Mouse (Mus musculus) limb, embryonic 12.5 days (tissue): ENCODE data around the gene Slitrk3. TPM values are rescaled to one million over a fixed set of nuclear protein-coding genes. Genes with fewer than 3 reads are reported as not detected.
"Not testable (repeated sequence)": the region's sequence is repeated elsewhere in the genome, so short reads cannot be mapped to it uniquely, and the experiment has no call there.

Experiments used
- ATAC-seq: fragments of 200-750 bp; cut with Nextera tagmentation; 2 replicates; pipeline ENCODE4 v1.8.0; 2017; ENCODE audit warnings: low read depth, moderate TSS enrichment; ENCODE audit not compliant: insufficient number of reproducible peaks, insufficient read depth, low FRiP score, low TSS enrichment
- H3K27ac ChIP-seq: fragments of 300-500 bp; sonication (generic); 2 replicates; pipeline ENCODE4 v1.5.1; 2016; ENCODE audit warnings: mild to moderate bottlenecking, moderate library complexity
- H3K27me3 ChIP-seq: fragments of 300-500 bp; sonication (generic); 2 replicates; pipeline ENCODE4 v1.6.1; 2016; ENCODE audit warnings: mild to moderate bottlenecking, moderate library complexity
- H3K36me3 ChIP-seq: fragments of 300-500 bp; sonication (generic); 2 replicates; pipeline ENCODE4 v1.6.1; 2016; ENCODE audit warnings: mild to moderate bottlenecking, moderate library complexity
- H3K4me1 ChIP-seq: fragments of 300-500 bp; sonication (generic); replicated peaks from 2 replicates; pipeline ENCODE4 v1.6.1; 2016
- H3K4me2 ChIP-seq: fragments of 300-500 bp; sonication (generic); 2 replicates; pipeline ENCODE4 v1.6.1; 2016; ENCODE audit warnings: mild to moderate bottlenecking, moderate library complexity
- H3K4me3 ChIP-seq: fragments of 300-500 bp; sonication (generic); replicated peaks from 2 replicates; pipeline ENCODE4 v1.5.1; 2016; ENCODE audit warnings: mild to moderate bottlenecking
- H3K9ac ChIP-seq: fragments of 300-500 bp; sonication (generic); replicated peaks from 2 replicates; pipeline ENCODE4 v1.6.1; 2016; ENCODE audit warnings: mild to moderate bottlenecking, moderate library complexity
- H3K9me3 ChIP-seq: fragments of 300-500 bp; sonication (generic); 2 replicates; pipeline ENCODE4 v1.6.1; 2016; ENCODE audit warnings: mild to moderate bottlenecking, moderate library complexity
- WGBS: fragments of 180-500 bp; shearing (Covaris S2); methylation state at CpG from one replicate; pipeline ENCODE4 v1.1.7; 2016; 5-methylcytosine and 5-hydroxymethylcytosine counted together
- polyA plus RNA-seq: library from polyadenylated mRNA; unstranded; fragments of >200 nt; fragmentation: Nextera tagmentation; extraction: Ambion mirVana; gene quantifications from 2 replicates; pipeline ENCODE4 v1.2.1, GENCODE M21; 2016

The Slitrk3 gene
- 0.17 and 0.41 TPM in 2 replicates for polyA plus RNA-seq

DNA sequence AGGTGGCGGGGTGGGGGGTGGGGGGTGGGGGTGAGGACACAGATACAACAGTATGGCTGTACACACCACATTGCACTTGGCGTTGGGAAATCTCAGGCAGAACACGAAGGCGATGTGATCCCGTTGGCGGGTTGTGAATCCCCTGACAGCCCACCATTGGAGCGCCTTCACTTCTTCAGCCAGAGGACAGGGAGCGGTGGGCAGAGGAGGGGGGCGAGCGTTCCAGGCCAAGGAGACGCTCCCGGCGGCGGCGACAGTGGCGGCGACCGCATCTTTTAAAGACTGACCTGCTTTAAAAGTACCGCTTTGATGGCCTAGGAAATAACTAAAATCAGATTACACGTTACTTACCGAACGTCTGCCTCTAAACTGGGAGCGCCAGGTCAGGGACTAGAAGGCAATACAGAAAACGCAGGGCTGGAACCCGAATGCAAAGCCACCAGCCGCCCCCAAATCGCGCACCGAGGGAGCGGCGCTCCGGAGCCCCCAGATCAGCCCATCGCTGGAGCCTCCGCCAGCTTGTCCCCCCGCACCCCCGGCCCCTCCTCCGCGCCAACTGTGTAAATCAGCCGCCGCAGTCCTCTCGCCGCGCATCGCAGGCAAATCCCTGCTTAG, at the start of gene Slitrk3:
Gene Slitrk3, minus strand, starts transcription at position 607 of the 615 bp plus-strand sequence.
- 0 out of 2 replicates have a peak, but pooled peaks have one; percentile 21 for ATAC-seq

DNA sequence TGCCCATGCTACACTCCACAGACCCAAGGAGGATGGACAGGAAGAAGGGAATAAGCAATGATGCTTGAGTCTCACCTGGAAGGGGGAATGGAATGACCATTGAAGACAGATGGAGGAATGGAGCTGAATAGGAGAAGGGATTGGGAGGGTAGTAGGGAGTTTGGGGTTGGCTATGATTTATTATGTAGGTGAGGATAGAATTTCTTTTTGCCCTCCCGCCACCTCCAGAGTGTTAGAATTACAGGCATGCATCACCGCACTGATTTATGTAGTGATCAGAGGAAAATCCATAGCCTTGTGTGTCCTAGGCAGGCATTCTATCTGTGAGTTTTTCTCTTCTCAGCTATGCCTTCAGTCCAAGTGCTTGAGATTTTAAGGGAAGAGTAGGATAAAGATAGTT, 36.8 kb upstream of the Slitrk3 start:
- not testable (repeated sequence) for H3K4me1 ChIP-seq, H3K9ac ChIP-seq, H3K4me2 ChIP-seq, H3K9me3 ChIP-seq, H3K27ac ChIP-seq, H3K4me3 ChIP-seq, H3K27me3 ChIP-seq, ATAC-seq, H3K36me3 ChIP-seq
- 86% methylated on average over 2 of the region's 2 CpGs for WGBS

More for the DNA sequence above, at the start of gene Slitrk3:
- Histone ChIP-seq H3K4me2 (peak within 1 kb of the TSS; percentile 91), H3K27me3 (peaks cover 55% of the 10 kb centered on the region), H3K36me3 (no peaks in the 10 kb centered on the region), H3K27ac (no peak within 1 kb of the TSS), H3K9ac (peak within 1 kb of the TSS; percentile 47), H3K4me1 (peaks cover 11% of the 10 kb centered on the region), H3K9me3 (no peaks in the 10 kb centered on the region), H3K4me3 (peak within 1 kb of the TSS; percentile 48)
- under 1% methylated on average over 43 of the region's 44 CpGs for WGBS

DNA sequence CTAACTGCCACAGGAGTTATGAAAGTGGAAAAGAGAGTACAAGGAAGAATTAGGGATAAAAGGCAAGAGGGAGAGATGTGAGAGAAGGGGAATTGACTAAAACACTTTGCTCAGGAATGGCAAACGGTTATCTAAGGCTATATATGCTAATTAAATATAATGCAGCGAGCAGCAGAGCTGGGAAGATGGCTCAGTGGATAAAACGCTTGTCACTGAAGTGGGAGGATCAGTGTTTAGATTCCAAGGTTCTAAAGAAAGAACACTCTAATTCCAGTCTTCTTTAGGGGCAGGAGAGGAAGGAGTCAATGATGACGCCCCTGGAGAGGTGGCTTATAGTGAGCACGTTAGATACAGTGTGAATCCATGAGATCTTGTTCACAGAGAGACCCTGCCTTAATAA, 27.0 kb upstream of the Slitrk3 start:
- H3K4me1 ChIP-seq = no peaks in the 10 kb centered on the region
- 73% methylated on average over 5 of the region's 5 CpGs for WGBS
- H3K9ac ChIP-seq = no peak overlapping the region
- no peaks in the 10 kb centered on the region for H3K36me3 ChIP-seq
- no peak overlapping the region for H3K27ac ChIP-seq
- H3K9me3 ChIP-seq = no peaks in the 10 kb centered on the region
- no peaks in the 10 kb centered on the region for H3K27me3 ChIP-seq
- no peak overlapping the region for H3K4me3 ChIP-seq
- no peak for ATAC-seq
- no peak overlapping the region for H3K4me2 ChIP-seq

DNA sequence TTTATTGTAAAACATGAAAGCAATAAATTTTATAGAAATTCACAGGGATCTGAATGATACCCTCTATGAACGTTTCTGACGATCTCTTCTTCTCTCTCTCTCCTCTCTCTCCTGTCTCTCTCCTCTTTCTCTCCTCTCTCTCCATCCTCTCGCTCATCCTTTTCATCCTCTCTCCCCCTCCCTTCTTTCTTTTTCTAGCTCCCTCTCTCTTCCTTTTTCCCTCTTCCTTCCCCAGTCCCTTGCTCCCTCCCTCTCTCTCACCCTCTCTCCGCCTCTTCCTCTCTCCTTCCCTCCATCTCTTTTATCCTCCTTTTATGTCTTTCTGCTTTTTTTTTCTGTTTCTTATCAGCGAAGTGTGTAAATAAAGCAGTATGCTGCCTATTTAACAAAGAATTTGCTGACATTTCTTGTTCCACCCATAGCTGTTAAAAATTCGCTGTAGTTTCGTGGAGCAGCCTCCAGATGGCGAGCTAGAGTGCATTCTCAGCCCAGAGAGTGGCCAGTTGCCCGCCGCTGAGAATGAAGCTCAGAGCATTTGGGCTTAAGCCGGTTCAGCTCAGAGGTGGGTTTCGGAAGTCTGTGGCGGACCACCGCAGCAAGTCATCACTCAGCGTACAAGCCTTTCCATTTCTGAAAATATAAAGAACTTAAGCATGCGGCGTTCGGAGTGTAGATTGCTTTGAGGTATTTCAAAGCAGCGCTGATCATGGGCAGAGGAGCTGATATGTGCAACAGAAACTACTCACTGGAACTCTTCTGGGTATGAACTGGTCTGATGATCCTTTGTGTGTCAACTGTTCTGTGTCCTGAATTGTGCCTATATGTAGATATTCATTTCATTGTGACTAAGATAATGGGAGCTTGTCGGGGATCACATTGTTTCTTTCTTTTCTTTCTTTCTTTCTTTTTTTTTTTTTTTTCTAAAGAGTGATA, 8.5 kb upstream of the Slitrk3 start:
- ATAC-seq = no peak
- Histone ChIP-seq H3K27ac (no peak overlapping the region), H3K36me3 (no peaks in the 10 kb centered on the region), H3K27me3 (peaks cover 3% of the 10 kb centered on the region), H3K9ac (peak overlapping the region; percentile 27; the same call in 1 of the 2 replicates), H3K4me2 (peak overlapping the region; percentile 55), H3K4me1 (no peaks in the 10 kb centered on the region), H3K9me3 (no peaks in the 10 kb centered on the region), H3K4me3 (peak overlapping the region; percentile 31)
- 15% methylated on average over 20 of the region's 20 CpGs for WGBS

DNA sequence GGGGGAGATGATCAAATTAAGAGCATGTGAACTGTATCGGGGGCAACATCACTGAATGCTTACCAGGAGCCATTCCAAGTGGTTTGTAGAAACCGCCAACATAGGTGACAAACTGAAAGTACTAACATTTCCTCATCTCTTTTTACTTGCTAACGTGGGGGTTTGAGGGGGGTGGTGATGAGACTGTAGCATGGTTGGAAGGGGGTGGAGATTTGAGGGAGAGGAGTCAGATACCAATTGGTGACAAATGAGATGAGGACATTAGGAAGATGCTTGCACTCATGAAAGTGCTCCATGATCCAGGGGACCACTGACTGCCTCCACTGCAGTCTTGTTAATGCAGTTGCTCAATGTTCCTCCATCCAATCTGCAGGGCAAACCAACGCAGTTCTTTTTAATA, 587 bp upstream of the Slitrk3 start:
- no peaks in the 10 kb centered on the region for H3K9me3 ChIP-seq
- WGBS = 20% methylated on average over 4 of the region's 4 CpGs
- peaks cover 53% of the 10 kb centered on the region for H3K27me3 ChIP-seq
- no peak overlapping the region for H3K27ac ChIP-seq
- H3K4me3 ChIP-seq = no peak overlapping the region
- peaks cover 11% of the 10 kb centered on the region for H3K4me1 ChIP-seq
- no peak overlapping the region for H3K9ac ChIP-seq
- H3K36me3 ChIP-seq = no peaks in the 10 kb centered on the region
- no peak for ATAC-seq
- peak overlapping the region; percentile 91 for H3K4me2 ChIP-seq

DNA sequence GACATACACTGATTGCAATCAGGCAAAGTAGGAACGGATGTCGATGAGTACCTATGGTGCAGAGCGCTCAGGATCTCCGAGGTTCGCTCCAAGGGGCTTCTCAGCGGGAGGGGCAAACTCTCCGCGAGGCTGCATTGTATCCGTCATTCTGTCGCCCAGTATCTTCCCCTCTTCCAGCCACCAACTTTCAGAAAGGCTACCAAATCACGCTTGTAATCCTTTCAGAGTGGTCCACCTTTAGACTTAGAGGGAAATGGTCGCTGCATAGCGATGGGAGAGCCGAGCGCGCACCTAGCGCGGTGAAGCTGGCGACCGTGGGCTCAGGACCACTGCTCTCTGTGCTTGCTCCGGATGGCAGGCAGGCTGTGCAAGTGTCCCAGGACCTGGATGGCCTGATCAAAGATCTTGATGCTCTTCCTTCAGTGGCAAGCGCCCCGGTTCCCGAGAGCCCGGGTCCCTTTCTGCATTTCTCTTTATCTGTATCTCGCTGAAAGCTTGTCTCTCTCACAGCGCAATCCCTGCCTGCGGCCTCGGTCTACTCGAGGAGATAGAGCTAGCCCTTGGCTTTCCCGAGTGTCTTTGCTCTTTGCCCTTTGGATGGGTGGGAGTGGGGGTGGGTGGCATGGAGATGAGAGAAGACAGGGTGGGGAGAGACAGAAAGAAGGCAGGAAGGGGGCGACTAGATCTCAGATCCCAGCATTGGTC, 959 bp downstream of the Slitrk3 start:
- peaks cover 59% of the 10 kb centered on the region for H3K27me3 ChIP-seq
- ATAC-seq = 0 out of 2 replicates have a peak, but pooled peaks have one; percentile 24

DNA sequence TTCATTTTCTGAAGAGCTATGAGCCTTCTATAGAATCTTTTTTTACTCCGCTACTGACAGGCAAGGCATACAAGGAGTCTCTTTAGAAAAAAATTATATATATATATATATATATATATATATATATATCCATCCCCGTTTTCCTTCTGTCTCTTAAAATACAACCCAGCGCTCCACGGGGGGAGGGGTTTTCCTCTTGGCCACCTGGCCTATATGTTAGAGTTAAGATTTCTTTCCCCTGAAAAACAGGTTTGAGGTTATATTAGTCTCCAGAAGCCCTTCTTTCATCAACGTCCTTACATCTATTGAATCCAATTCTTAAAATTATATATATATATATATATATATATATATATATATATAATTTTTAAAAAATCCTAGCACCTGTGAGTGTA, 1.6 kb downstream of the Slitrk3 start:
- no peak overlapping the region for H3K4me2 ChIP-seq
- peaks cover 59% of the 10 kb centered on the region for H3K27me3 ChIP-seq
- no peak overlapping the region for H3K27ac ChIP-seq
- no peaks in the 10 kb centered on the region for H3K9me3 ChIP-seq
- H3K4me3 ChIP-seq = no peak overlapping the region
- H3K36me3 ChIP-seq = no peaks in the 10 kb centered on the region
- H3K9ac ChIP-seq = no peak overlapping the region
- peaks cover 11% of the 10 kb centered on the region for H3K4me1 ChIP-seq
- WGBS = 36% methylated on average over 5 of the region's 5 CpGs
- no peak for ATAC-seq

More for the DNA sequence above, 959 bp downstream of the Slitrk3 start:
- Histone ChIP-seq H3K27ac (no peak overlapping the region), H3K9ac (peak overlapping the region; percentile 23; the same call in 1 of the 2 replicates), H3K36me3 (no peaks in the 10 kb centered on the region), H3K4me1 (peaks cover 11% of the 10 kb centered on the region), H3K4me2 (peak overlapping the region; percentile 91), H3K9me3 (no peaks in the 10 kb centered on the region), H3K4me3 (peak overlapping the region; percentile 48)
- WGBS = 1% methylated on average over 31 of the region's 32 CpGs

DNA sequence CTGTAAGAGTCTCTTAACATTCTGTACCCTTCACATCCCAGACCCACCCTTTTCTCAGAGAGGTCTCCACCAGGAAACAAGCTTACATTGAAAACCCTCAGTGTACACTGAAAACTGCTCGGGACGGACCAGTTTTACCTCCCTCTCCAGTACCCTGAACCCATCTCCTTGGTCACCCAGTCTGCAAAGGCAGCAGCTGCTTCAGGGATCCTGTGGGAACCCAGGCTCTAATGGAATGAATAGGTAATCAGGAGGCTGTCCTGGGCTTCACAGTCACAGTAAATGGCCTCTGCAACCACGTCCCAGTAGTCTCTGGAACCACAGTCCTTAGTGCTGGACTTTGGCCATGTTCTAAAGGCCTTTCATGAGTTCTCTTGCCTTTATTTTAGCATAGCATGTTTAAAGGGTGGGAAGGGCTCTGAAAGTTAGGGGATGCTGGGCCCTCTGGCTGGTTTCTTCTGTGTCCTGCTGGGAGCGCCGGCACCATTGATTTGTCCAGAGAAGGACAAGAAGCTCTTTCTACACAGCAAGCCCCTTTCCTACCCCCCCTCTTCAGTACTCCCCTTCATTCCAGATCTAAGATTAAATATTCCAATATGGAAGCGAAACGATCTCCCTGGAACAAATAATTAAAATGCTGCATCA, 2.1 kb downstream of the Slitrk3 start:
- peaks cover 11% of the 10 kb centered on the region for H3K4me1 ChIP-seq
- H3K4me3 ChIP-seq = no peak overlapping the region
- H3K27ac ChIP-seq = no peak overlapping the region
- no peaks in the 10 kb centered on the region for H3K9me3 ChIP-seq
- H3K9ac ChIP-seq = no peak overlapping the region
- H3K4me2 ChIP-seq = no peak overlapping the region
- H3K36me3 ChIP-seq = no peaks in the 10 kb centered on the region
- WGBS = 37% methylated on average over 7 of the region's 7 CpGs
- no peak for ATAC-seq
- H3K27me3 ChIP-seq = peaks cover 59% of the 10 kb centered on the region

DNA sequence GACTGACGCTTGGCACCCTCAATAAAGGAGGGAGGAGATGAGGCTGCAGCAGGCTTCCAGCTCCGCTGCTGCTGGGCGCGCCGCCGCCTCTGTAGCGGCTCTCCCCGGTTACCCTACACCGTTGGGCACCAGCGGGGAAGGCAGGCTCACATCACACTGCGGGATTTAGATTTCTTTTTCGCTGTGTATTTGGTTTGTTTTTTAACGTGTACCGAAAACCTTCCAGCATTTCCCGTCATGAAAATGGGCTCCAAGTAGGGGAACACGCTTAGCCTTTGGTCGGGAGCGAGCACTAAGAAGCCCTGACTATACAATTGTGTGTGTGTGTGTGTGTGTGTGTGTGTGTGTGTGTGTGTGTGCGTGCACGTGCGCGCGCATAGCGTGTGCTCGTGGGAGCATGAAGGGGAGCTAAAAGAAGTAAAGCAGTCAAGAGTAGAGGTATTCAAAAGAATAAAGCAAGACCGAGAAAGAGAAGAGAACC, 4.1 kb downstream of the Slitrk3 start:
- 2% methylated on average over 26 of the region's 26 CpGs for WGBS
- Histone ChIP-seq H3K4me2 (peak overlapping the region; percentile 69), H3K4me3 (peak overlapping the region; percentile 43), H3K36me3 (no peaks in the 10 kb centered on the region), H3K4me1 (peaks cover 11% of the 10 kb centered on the region), H3K9me3 (no peaks in the 10 kb centered on the region), H3K27me3 (peaks cover 65% of the 10 kb centered on the region), H3K27ac (no peak overlapping the region), H3K9ac (peak overlapping the region; percentile 31; the same call in 1 of the 2 replicates)
- ATAC-seq = peak; percentile 48; the same call in 1 of the 2 replicates

DNA sequence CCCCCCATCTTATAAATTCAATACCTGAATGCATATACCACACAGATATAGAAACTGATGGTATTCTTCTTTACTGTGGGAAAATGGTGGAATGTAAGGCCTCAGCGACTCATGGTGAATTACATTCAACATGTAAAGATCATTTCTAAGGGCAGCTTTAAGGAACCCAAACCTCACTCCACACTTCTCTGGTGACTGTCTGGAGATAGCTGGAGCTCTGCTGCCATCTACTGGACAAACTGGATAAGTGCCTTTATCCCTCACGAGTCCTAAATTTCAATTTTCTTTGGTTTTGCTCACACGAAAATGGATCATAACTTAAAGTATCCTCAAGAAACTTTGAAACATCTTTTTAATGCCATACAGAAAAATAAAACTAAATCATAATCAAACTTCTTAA, 11.4 kb downstream of the Slitrk3 start:
- H3K4me3 ChIP-seq = no peak overlapping the region

More for the DNA sequence above, 11.4 kb downstream of the Slitrk3 start:
- Histone ChIP-seq H3K4me2 (0 out of 2 replicates have a peak overlapping the region, but pooled peaks have one; percentile 26), H3K36me3 (no peaks in the 10 kb centered on the region), H3K9ac (no peak overlapping the region), H3K27me3 (peaks cover 10% of the 10 kb centered on the region; the same call in 1 of the 2 replicates), H3K27ac (no peak overlapping the region), H3K9me3 (no peaks in the 10 kb centered on the region), H3K4me1 (no peaks in the 10 kb centered on the region)
- 4% methylated on average over 3 of the region's 3 CpGs for WGBS
- ATAC-seq = no peak
